Mouse (Mus musculus) MEL (cell line): ENCODE measurements around the gene Gmip. TPM values are rescaled to one million over a fixed set of nuclear protein-coding genes. Genes with fewer than 3 reads are reported as not detected.

Experiments
- DNase-seq: peaks from one replicate; pipeline ENCODE4 v3.0.0; 2011; ENCODE audit warnings: low read depth, low spot score
- H3K27ac ChIP-seq: 2 replicates; pipeline ENCODE4 v1.5.1; 2012; ENCODE audit warnings: low read depth, mild to moderate bottlenecking, control low read depth, low read length, moderate library complexity; ENCODE audit not compliant: control insufficient read depth
- H3K27me3 ChIP-seq, 2 experiments: fragments of 150-350 bp in 1 of 2; sonication (generic) in 1 of 2; 2 replicates each; pipeline ENCODE4 v1.6.1; 2012; ENCODE audit warnings: low read length in 2 of 2, mild to moderate bottlenecking in 2 of 2, improper control_type of control experiment in 1 of 2, moderate library complexity in 1 of 2; ENCODE audit not compliant: insufficient read depth in 2 of 2, control insufficient read depth in 1 of 2
- H3K36me3 ChIP-seq, 2 experiments: 2 replicates each; pipeline ENCODE4 v1.6.1; 2012 to 2014; ENCODE audit warnings: low read length in 2 of 2, improper control_type of control experiment in 1 of 2, inconsistent platforms in 1 of 2, mild to moderate bottlenecking in 1 of 2; ENCODE audit not compliant: insufficient read depth in 2 of 2, control insufficient read depth in 1 of 2
- H3K4me1 ChIP-seq, 2 experiments: fragments of 150-350 bp in 1 of 2; sonication (generic) in 1 of 2; 2 replicates each; pipeline ENCODE4 v1.6.1; 2012; ENCODE audit warnings: low read length in 2 of 2, improper control_type of control experiment in 1 of 2, mild to moderate bottlenecking in 1 of 2; ENCODE audit not compliant: insufficient read depth in 2 of 2, control insufficient read depth in 1 of 2
- H3K4me3 ChIP-seq, 2 experiments: fragments of 150-350 bp in 1 of 2; sonication (generic) in 1 of 2; 2 replicates each; pipeline ENCODE4 v1.5.1; 2012; ENCODE audit warnings: low read depth in 2 of 2, low read length in 2 of 2, mild to moderate bottlenecking in 2 of 2, moderate library complexity in 2 of 2, control low read depth in 1 of 2, improper control_type of control experiment in 1 of 2; ENCODE audit not compliant: control insufficient read depth in 1 of 2, insufficient read depth in 1 of 2
- H3K79me2 ChIP-seq: 2 replicates; pipeline ENCODE4 v1.6.1; 2012; ENCODE audit warnings: mild to moderate bottlenecking, low read length, moderate library complexity; ENCODE audit not compliant: control insufficient read depth, poor library complexity, insufficient read depth
- H3K9ac ChIP-seq: 2 replicates; pipeline ENCODE4 v1.6.1; 2012; ENCODE audit warnings: low read depth, mild to moderate bottlenecking, control low read depth, low read length, moderate library complexity; ENCODE audit not compliant: control insufficient read depth, poor library complexity, severe bottlenecking
- H3K9me3 ChIP-seq: fragments of 150-350 bp; sonication (generic); replicated peaks from 2 replicates; pipeline ENCODE4 v1.6.1; 2012; ENCODE audit warnings: mild to moderate bottlenecking, low read length, improper control_type of control experiment, moderate library complexity; ENCODE audit not compliant: insufficient read depth
- EP300 ChIP-seq, 2 experiments: IDR thresholded peaks; 2 replicates each; pipeline ENCODE4 v1.6.1; 2011; ENCODE audit warnings: improper control_type of control experiment in 2 of 2, low read length in 2 of 2, low read depth in 1 of 2, mild to moderate bottlenecking in 1 of 2
- ETS1 ChIP-seq: IDR thresholded peaks from 2 replicates; pipeline ENCODE4 v1.6.1; 2012; ENCODE audit warnings: low read depth, mild to moderate bottlenecking, inconsistent platforms, low read length, improper control_type of control experiment, moderate library complexity
- GABPA ChIP-seq: IDR thresholded peaks from 2 replicates; pipeline ENCODE4 v1.6.1; 2012; ENCODE audit warnings: low read depth, mild to moderate bottlenecking, inconsistent platforms, low read length, improper control_type of control experiment, moderate library complexity
- JUND ChIP-seq: IDR thresholded peaks from 2 replicates; pipeline ENCODE4 v1.6.1; 2011; ENCODE audit warnings: low read depth, mild to moderate bottlenecking, improper control_type of control experiment, low read length
- KAT2A ChIP-seq: conservative IDR thresholded peaks from 2 replicates; pipeline ENCODE4 v1.6.1; 2012; ENCODE audit warnings: low read depth, low read length, improper control_type of control experiment, inconsistent platforms
- MAFK ChIP-seq: IDR thresholded peaks from 2 replicates; pipeline ENCODE4 v1.6.1; 2011; ENCODE audit warnings: low read depth, mild to moderate bottlenecking, low read length, improper control_type of control experiment, borderline replicate concordance
- MEF2A ChIP-seq: IDR thresholded peaks from 2 replicates; pipeline ENCODE4 v1.6.1; 2014; ENCODE audit warnings: low read depth, mild to moderate bottlenecking, inconsistent platforms, low read length, improper control_type of control experiment; ENCODE audit not compliant: poor library complexity, insufficient replicate concordance, severe bottlenecking; ENCODE audit errors: extremely low read depth
- MYB ChIP-seq: IDR thresholded peaks from 2 replicates; pipeline ENCODE4 v1.6.1; 2011; ENCODE audit warnings: mild to moderate bottlenecking, low read depth, low read length, improper control_type of control experiment
- POLR2AphosphoS2 ChIP-seq: IDR thresholded peaks from 2 replicates; pipeline ENCODE4 v1.6.1; 2011; ENCODE audit warnings: low read length, improper control_type of control experiment
- TBP ChIP-seq: IDR thresholded peaks from 2 replicates; pipeline ENCODE4 v1.8.0; 2011; ENCODE audit warnings: low read depth, low read length, improper control_type of control experiment
- ZC3H11A ChIP-seq: IDR thresholded peaks from 2 replicates; pipeline ENCODE4 v1.6.1; 2012; ENCODE audit warnings: low read depth, mild to moderate bottlenecking, inconsistent platforms, low read length, improper control_type of control experiment
- polyA plus RNA-seq, 2 experiments: library from polyadenylated mRNA; stranded (reverse) in 1 of 2; unstranded in 1 of 2; fragments of >175 nt in 1 of 2; fragments of >200 nt in 1 of 2; gene quantifications; 2 replicates each; pipeline versions ENCODE4 v1.2.1 to v1.2.4; 2012; ENCODE audit warnings: low replicate concordance in 2 of 2, low read depth in 1 of 2; ENCODE audit not compliant: insufficient read length in 2 of 2, insufficient read depth in 1 of 2, missing spikeins in 1 of 2
- total RNA-seq: library from RNA; depleted of rRNA; stranded (reverse); fragments of 300-350 nt; gene quantifications from 2 replicates; pipeline ENCODE4 v1.2.3, GENCODE M21; 2012

The Gmip gene
- total and polyA plus RNA-seq, 3 experiments = 21.8 to 52.4 TPM; not detected in 1

GRCm38 (mm10) chr8:69799261-69799660 is 9.2 kb upstream of the Gmip start:
- H3K9ac ChIP-seq = no peak overlapping the region
- no peak for DNase-seq
- no peak for TF ChIP-seq ZC3H11A
- no peak for TF ChIP-seq GABPA
- TF ChIP-seq EP300 (IDR thresholded peaks at IDR 0.05; ENCODE audit: low read depth in 1 of 2, low read length in 2 of 2) = no peak
- H3K4me3 ChIP-seq = no peak overlapping the region
- H3K36me3 ChIP-seq = peaks cover 0 to 8% of the 10 kb centered on the region in 2 experiments; a peak in 2 of 4 replicates
- no peaks in the 10 kb centered on the region for H3K4me1 ChIP-seq
- no peak overlapping the region for H3K27ac ChIP-seq
- H3K9me3 ChIP-seq = no peaks in the 10 kb centered on the region
- H3K27me3 ChIP-seq = no peaks in the 10 kb centered on the region
- H3K79me2 ChIP-seq = no peaks in the 10 kb centered on the region

DNA sequence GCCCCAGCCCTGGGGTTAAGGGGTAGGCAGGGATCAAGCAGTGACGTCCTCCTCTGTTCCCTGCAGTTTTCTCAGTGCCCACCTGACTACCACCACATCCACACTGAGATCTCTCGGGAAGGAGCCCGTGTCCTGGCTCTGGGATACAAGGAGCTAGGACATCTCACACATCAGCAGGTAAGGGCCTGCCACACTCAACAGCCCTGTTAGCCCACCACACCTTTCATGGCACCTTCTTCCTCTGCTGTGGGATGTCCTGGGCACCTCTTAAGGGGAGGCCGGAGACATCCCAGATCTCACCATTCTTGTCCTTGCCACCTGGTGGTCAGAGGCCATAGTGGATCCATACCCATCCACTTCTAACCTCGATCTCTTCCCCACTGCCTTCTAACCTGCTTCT is 8.5 kb upstream of the Gmip start:
- no peak for TF ChIP-seq ZC3H11A
- TF ChIP-seq ETS1 = no peak
- no peak for TF ChIP-seq JUND
- no peak for TF ChIP-seq TBP
- TF ChIP-seq MEF2A = no peak
- no peak for TF ChIP-seq MYB
- no peak for TF ChIP-seq GABPA
- H3K9me3 ChIP-seq = no peaks in the 10 kb centered on the region

DNA sequence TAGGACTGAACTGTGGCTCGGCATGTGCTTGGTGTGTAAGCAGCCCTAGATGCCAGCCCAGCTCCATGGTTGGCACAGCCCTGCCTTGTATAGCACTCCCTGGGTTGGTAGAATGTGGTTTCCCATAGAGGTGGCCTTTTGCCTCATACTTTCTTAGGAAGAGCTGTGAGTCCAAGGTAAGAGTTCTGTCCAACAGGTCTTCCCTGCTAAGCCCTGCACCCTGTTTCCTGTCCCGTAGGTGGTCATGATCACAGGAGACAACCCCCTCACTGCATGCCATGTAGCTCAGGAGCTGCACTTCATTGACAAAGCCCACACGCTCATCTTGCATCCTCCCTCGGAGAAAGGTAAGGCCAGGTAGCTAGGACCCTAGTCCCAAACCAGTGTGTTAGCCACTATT is 6.7 kb upstream of the Gmip start:
- no peak overlapping the region for H3K9ac ChIP-seq
- H3K4me1 ChIP-seq = no peaks in the 10 kb centered on the region
- no peaks in the 10 kb centered on the region for H3K9me3 ChIP-seq
- H3K79me2 ChIP-seq = no peaks in the 10 kb centered on the region
- peak; percentile 41; the same call in 1 of the 2 replicates for TF ChIP-seq POLR2AphosphoS2
- no peak for TF ChIP-seq KAT2A
- TF ChIP-seq MAFK = no peak
- no peak for TF ChIP-seq JUND
- TF ChIP-seq, all 39 proteins: peak for 1
- Histone ChIP-seq H3K27me3 (no peaks in the 10 kb centered on the region), H3K27ac (no peak overlapping the region), H3K4me3 (no peak overlapping the region), H3K36me3 (peaks cover 0 to 11% of the 10 kb centered on the region in 2 experiments; a peak in 2 of 4 replicates)
- DNase-seq = no peak

More for the DNA sequence above, 8.5 kb upstream of the Gmip start:
- Histone ChIP-seq H3K79me2 (no peaks in the 10 kb centered on the region), H3K4me3 (no peak overlapping the region), H3K4me1 (no peaks in the 10 kb centered on the region), H3K27ac (no peak overlapping the region), H3K9ac (no peak overlapping the region), H3K36me3 (peaks cover 0 to 8% of the 10 kb centered on the region in 2 experiments; a peak in 2 of 4 replicates), H3K27me3 (no peaks in the 10 kb centered on the region)
- DNase-seq = no peak
